Mouse (Mus musculus) liver, embryonic 14.5 days (tissue): ENCODE results near the gene Gm13769. TPM values are rescaled to one million over a fixed set of nuclear protein-coding genes. Genes with fewer than 3 reads are reported as not detected.

ENCODE experiments used
- polyA plus RNA-seq, 2 experiments: library from polyadenylated mRNA; depleted of rRNA in 1 of 2; stranded (reverse) in 1 of 2; unstranded in 1 of 2; fragments of >200 nt; fragmentation: Nextera tagmentation in 1 of 2; extraction: Ambion mirVana in 1 of 2; gene quantifications; 2 replicates each; pipeline versions ENCODE4 v1.2.1 to v1.2.3; 2012 to 2014

The Gm13769 gene
- polyA plus RNA-seq, 2 experiments, result not detected

Other genes starting within 250 kb of the Gm13769 start
- not detected in 2 replicates for gene Olfr1269, start 200.8 kb upstream of the Gm13769 start, polyA plus RNA-seq (2012; rRNA removed)
- gene Olfr1269, start 200.8 kb upstream of the Gm13769 start, polyA plus RNA-seq (2014; fragmentation: Nextera tagmentation; extraction: Ambion mirVana), result not detected in 2 replicates
- gene Olfr32, start 179.9 kb upstream of the Gm13769 start, polyA plus RNA-seq (2012; rRNA removed), result not detected in 2 replicates
- gene Olfr32, start 179.9 kb upstream of the Gm13769 start, polyA plus RNA-seq (2014; fragmentation: Nextera tagmentation; extraction: Ambion mirVana), result not detected in 2 replicates
- not detected in 2 replicates for gene Olfr1270, start 169.1 kb upstream of the Gm13769 start, polyA plus RNA-seq (2012; rRNA removed)
- not detected in 2 replicates for gene Olfr1270, start 169.1 kb upstream of the Gm13769 start, polyA plus RNA-seq (2014; fragmentation: Nextera tagmentation; extraction: Ambion mirVana)
- not detected in 2 replicates for gene Olfr1506, start 97.7 kb upstream of the Gm13769 start, polyA plus RNA-seq (2012; rRNA removed)
- gene Olfr1506, start 97.7 kb upstream of the Gm13769 start, polyA plus RNA-seq (2014; fragmentation: Nextera tagmentation; extraction: Ambion mirVana), result not detected in 2 replicates
- not detected in 2 replicates for gene Olfr142, start 64.6 kb upstream of the Gm13769 start, polyA plus RNA-seq (2012; rRNA removed)
- gene Olfr142, start 64.6 kb upstream of the Gm13769 start, polyA plus RNA-seq (2014; fragmentation: Nextera tagmentation; extraction: Ambion mirVana), result not detected in 2 replicates
- gene Olfr1271, start 51.2 kb upstream of the Gm13769 start, polyA plus RNA-seq (2012; rRNA removed), result not detected in 2 replicates
- gene Olfr1271, start 51.2 kb upstream of the Gm13769 start, polyA plus RNA-seq (2014; fragmentation: Nextera tagmentation; extraction: Ambion mirVana), result not detected in 2 replicates
- not detected in 2 replicates for gene Olfr1272, start 29.4 kb upstream of the Gm13769 start, polyA plus RNA-seq (2012; rRNA removed)
- gene Olfr1272, start 29.4 kb upstream of the Gm13769 start, polyA plus RNA-seq (2014; fragmentation: Nextera tagmentation; extraction: Ambion mirVana), result not detected in 2 replicates
- gene Olfr1274-ps, start 76.5 kb downstream of the Gm13769 start, polyA plus RNA-seq (2012; rRNA removed), result not detected in 2 replicates
- gene Olfr1274-ps, start 76.5 kb downstream of the Gm13769 start, polyA plus RNA-seq (2014; fragmentation: Nextera tagmentation; extraction: Ambion mirVana), result not detected in 2 replicates